Mouse (Mus musculus) E14TG2a.4 (cell line): Measurements from ENCODE around the gene Chml.

ENCODE experiments used
- H3K27me3 ChIP-seq: 2 replicates; pipeline ENCODE4 v1.6.1; 2014; ENCODE audit warnings: low read length, control low read depth; ENCODE audit not compliant: insufficient read depth
- H3K36me3 ChIP-seq: 2 replicates; pipeline ENCODE4 v1.6.1; 2014; ENCODE audit warnings: low read length, control low read depth; ENCODE audit not compliant: insufficient read depth
- H3K4me1 ChIP-seq: replicated peaks from 2 replicates; pipeline ENCODE4 v1.6.1; 2014; ENCODE audit warnings: low read depth, low read length, control low read depth
- H3K4me3 ChIP-seq: replicated peaks from 2 replicates; pipeline ENCODE4 v1.5.1; 2014; ENCODE audit warnings: mild to moderate bottlenecking, low read length
- H3K9me3 ChIP-seq: 2 replicates; pipeline ENCODE4 v1.6.1; 2014; ENCODE audit warnings: low read length, control low read depth
- CTCF ChIP-seq: conservative IDR thresholded peaks from 2 replicates; pipeline ENCODE4 v1.5.1; 2014; ENCODE audit warnings: low read length
- NANOG ChIP-seq: IDR thresholded peaks from 2 replicates; pipeline ENCODE4 v1.6.1; 2014; ENCODE audit warnings: borderline replicate concordance, low read length, mixed read lengths
- POU5F1 ChIP-seq: IDR thresholded peaks from 2 replicates; pipeline ENCODE4 v1.6.1; 2014; ENCODE audit warnings: low read length, borderline replicate concordance

The Chml gene

DNA sequence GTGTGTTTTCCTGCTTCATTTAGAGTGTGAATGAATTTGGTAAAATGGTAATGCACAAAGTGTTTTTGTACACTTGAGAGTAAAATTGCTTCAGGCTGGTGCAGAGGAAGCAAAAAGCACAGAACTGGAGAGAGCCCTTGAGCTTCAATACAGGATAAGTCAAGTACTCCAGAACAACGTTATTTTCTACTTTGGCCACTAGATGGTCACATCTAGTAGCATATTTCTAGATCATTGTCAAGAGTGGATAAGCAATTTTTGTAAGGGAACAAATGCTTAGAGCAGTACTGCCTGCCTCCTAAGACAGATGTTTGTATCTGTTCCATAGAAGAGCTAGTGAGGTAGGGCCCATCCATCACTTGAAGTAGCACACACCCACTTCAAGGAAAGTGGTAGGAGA, 21.1 kb downstream of the Chml start:
- H3K36me3 ChIP-seq, result no peaks in the 10 kb centered on the region
- no peak overlapping the region for H3K4me3 ChIP-seq
- H3K27me3 ChIP-seq, result no peaks in the 10 kb centered on the region
- H3K9me3 ChIP-seq, result no peaks in the 10 kb centered on the region
- no peak for TF ChIP-seq CTCF
- no peak for TF ChIP-seq NANOG
- TF ChIP-seq POU5F1, result no peak
- peaks cover 18% of the 10 kb centered on the region for H3K4me1 ChIP-seq

GRCm38 (mm10) chr1:175670042-175670441, 22.7 kb downstream of the Chml start:
- Histone ChIP-seq H3K27me3 (no peaks in the 10 kb centered on the region), H3K4me1 (peaks cover 18% of the 10 kb centered on the region), H3K4me3 (no peak overlapping the region), H3K36me3 (no peaks in the 10 kb centered on the region), H3K9me3 (no peaks in the 10 kb centered on the region)
- no peak for TF ChIP-seq NANOG
- no peak for TF ChIP-seq POU5F1
- TF ChIP-seq CTCF, result no peak

DNA sequence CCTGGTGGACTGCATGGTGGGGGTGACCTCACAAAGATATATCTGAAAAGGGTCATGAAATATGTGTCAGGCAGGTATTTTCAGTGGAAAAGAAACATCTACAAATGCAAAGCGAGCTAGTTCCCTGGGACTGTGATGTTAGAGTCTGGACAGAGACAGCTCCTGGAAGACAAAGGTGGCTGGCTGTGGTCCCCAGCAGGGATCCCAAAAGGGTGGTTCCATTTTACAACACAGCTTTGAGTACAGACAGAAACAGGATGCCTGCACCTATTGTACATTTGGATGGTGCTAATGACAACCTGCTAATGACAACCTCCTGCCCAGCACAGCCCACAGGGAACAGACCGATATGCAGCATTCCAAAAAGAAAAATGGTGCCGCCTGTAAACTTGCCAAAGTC, 23.2 kb downstream of the Chml start:
- Histone ChIP-seq H3K36me3 (no peaks in the 10 kb centered on the region), H3K4me3 (no peak overlapping the region), H3K27me3 (no peaks in the 10 kb centered on the region), H3K9me3 (no peaks in the 10 kb centered on the region), H3K4me1 (peaks cover 18% of the 10 kb centered on the region)
- TF ChIP-seq POU5F1, result no peak

DNA sequence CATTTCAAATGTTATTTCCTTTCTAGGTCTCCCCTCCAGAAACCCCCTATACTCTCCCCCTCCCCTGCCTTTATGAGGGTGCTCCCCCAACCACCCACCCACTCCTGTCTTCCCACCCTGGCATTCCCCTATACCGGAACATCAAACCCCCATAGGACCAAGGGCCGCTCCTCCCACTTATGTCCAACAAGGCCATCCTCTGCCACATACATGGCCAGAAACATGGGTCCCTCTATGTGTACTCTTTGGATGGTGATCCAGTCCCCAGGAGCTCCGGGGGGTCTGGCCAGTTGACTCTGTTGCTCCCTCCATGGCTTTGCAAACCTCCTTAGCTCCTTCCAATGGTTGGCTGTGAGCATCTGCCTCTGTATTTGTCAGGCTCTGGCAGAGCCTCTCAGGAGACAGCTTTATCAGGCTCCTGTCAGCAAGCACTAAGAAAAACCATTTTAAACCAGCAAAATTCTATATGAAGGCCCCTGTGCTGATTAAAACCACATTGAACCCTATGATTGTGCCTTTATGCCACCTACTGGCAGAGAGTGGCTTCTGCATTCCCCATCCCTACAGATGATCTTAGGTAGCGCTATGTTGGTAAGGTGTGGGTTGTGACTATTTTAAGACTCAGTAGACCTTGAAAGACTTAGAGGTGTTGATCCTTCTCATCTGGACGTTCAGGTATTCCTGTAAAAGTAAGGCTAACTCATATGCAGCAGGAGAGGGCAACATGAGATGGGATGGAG, 23.9 kb downstream of the Chml start:
- Histone ChIP-seq H3K4me3 (no peak overlapping the region), H3K27me3 (no peaks in the 10 kb centered on the region), H3K9me3 (no peaks in the 10 kb centered on the region), H3K4me1 (peaks cover 18% of the 10 kb centered on the region), H3K36me3 (no peaks in the 10 kb centered on the region)
- peak; percentile 67 for TF ChIP-seq CTCF
- TF ChIP-seq NANOG, result no peak
- TF ChIP-seq POU5F1, result no peak

DNA sequence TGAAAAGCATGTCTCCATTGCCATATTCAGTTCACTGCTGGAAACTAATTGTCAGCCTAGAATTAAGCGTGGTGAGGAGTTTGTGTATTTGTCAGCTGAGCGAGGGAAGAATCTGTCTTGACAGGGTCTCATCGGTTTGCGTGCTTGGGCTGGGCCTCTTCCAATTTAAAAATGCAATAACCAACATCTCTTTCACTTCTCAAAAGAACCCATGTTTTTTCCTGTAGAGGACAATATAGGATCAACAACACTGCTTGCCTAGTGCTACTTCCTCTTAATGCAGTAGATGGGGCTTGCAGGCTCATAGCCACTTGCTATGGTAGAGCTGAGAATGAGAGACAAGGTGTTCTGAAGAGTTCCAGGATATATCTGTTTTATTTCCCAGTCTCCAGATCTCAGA, 32.8 kb downstream of the Chml start:
- TF ChIP-seq CTCF, result no peak
- TF ChIP-seq POU5F1, result no peak
- no peak for TF ChIP-seq NANOG
- Histone ChIP-seq H3K9me3 (no peaks in the 10 kb centered on the region), H3K36me3 (no peaks in the 10 kb centered on the region), H3K4me3 (no peak overlapping the region), H3K4me1 (no peaks in the 10 kb centered on the region), H3K27me3 (no peaks in the 10 kb centered on the region)

DNA sequence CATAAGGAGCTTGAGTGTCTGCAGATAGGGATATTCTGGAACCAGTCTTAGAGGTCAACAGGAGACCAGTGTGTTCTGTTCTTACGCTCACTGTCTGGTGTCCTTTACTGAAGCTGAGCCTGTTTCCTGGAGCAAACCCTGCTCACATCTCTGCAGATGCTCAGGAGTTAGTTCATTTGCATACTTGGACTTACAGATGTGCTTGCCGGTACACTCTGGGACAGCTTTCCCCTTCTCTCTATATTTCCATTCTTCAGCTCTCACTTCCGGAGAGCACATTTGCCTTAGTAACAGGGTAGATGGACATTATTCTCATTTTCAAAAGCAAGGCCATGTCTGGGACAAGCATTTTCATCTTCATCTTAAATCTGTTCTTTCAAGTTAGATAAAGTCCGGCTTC, 44.1 kb downstream of the Chml start:
- Histone ChIP-seq H3K4me1 (no peaks in the 10 kb centered on the region), H3K4me3 (no peak overlapping the region), H3K36me3 (no peaks in the 10 kb centered on the region)

DNA sequence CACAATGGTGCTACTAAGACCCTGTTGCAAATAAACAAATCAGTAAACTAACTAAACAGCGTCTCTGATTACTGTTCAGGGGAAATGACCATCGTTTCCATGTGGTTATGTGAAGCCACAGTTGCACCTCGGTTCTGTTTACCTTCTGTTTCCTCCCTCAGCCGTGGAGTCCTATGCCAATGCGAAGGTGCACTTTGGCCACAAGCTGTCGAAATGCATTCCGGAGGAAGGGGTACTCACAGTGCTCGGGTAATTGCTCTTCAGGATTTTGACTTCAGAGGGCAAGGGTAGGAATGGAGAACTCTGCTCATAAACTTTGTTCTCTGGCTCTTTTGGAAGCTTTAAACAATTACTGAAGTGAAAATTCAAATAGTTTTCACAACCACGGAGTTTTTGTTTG, 45.7 kb downstream of the Chml start:
- H3K27me3 ChIP-seq, result no peaks in the 10 kb centered on the region
- H3K9me3 ChIP-seq, result no peaks in the 10 kb centered on the region
- H3K4me1 ChIP-seq, result no peaks in the 10 kb centered on the region
- TF ChIP-seq POU5F1 (no peak), NANOG (no peak), CTCF (no peak)
- H3K4me3 ChIP-seq, result no peak overlapping the region
- H3K36me3 ChIP-seq, result no peaks in the 10 kb centered on the region

More for the DNA sequence above, 44.1 kb downstream of the Chml start:
- H3K27me3 ChIP-seq, result no peaks in the 10 kb centered on the region
- TF ChIP-seq CTCF (no peak), POU5F1 (no peak), NANOG (no peak)
- no peaks in the 10 kb centered on the region for H3K9me3 ChIP-seq

GRCm38 (mm10) chr1:175643496-175644265, 49.0 kb downstream of the Chml start:
- Histone ChIP-seq H3K9me3 (0 out of 2 replicates have a peak, but pooled peaks cover under 1% of the 10 kb centered on the region), H3K4me3 (no peak overlapping the region), H3K27me3 (no peaks in the 10 kb centered on the region), H3K4me1 (no peaks in the 10 kb centered on the region), H3K36me3 (no peaks in the 10 kb centered on the region)
- TF ChIP-seq NANOG (no peak), POU5F1 (no peak), CTCF (no peak)
